Mouse (Mus musculus) forebrain, postnatal 0 days (tissue): ENCODE measurements around the gene Nprl3. TPM values are rescaled to one million over a fixed set of nuclear protein-coding genes. Genes with fewer than 3 reads are reported as not detected.
A peak's percentile ranks its signal among the peaks of the same experiment; 100 is the strongest.

Source experiments
- ATAC-seq: fragments of 200-750 bp; cut with Nextera tagmentation; 2 replicates; pipeline ENCODE4 v1.8.0; 2017; ENCODE audit warnings: mild to moderate bottlenecking, moderate library complexity
- DNase-seq: peaks from one replicate; pipeline ENCODE4 v3.0.0-alpha.2; 2015
- H3K27ac ChIP-seq: fragments of 300-500 bp; sonication (generic); 2 replicates; pipeline ENCODE4 v1.5.1; 2014; ENCODE audit warnings: low read depth, mild to moderate bottlenecking, antibody characterized with exemption, low read length, moderate library complexity, mixed read lengths
- H3K27me3 ChIP-seq: fragments of 300-500 bp; sonication (generic); 2 replicates; pipeline ENCODE4 v1.6.1; 2014; ENCODE audit warnings: mild to moderate bottlenecking, low read length, mixed read lengths; ENCODE audit not compliant: insufficient read depth
- H3K36me3 ChIP-seq: fragments of 300-500 bp; sonication (generic); 2 replicates; pipeline ENCODE4 v1.6.1; 2014; ENCODE audit warnings: mild to moderate bottlenecking, moderate library complexity; ENCODE audit not compliant: insufficient read depth
- H3K4me1 ChIP-seq: fragments of 300-500 bp; sonication (generic); 2 replicates; pipeline ENCODE4 v1.6.1; 2014; ENCODE audit warnings: antibody characterized with exemption; ENCODE audit not compliant: insufficient read depth
- H3K4me2 ChIP-seq: fragments of 300-500 bp; sonication (generic); 2 replicates; pipeline ENCODE4 v1.6.1; 2014; ENCODE audit warnings: low read depth, mild to moderate bottlenecking, moderate library complexity
- H3K4me3 ChIP-seq: fragments of 300-500 bp; sonication (generic); 2 replicates; pipeline ENCODE4 v1.5.1; 2014; ENCODE audit warnings: low read depth, low read length, mixed read lengths
- H3K9ac ChIP-seq: fragments of 300-500 bp; sonication (generic); 2 replicates; pipeline ENCODE4 v1.6.1; 2014; ENCODE audit warnings: mild to moderate bottlenecking
- H3K9me3 ChIP-seq: fragments of 300-500 bp; sonication (generic); 2 replicates; pipeline ENCODE4 v1.6.1; 2016; ENCODE audit warnings: low read length
- CTCF ChIP-seq: sonication (generic); IDR thresholded peaks from 2 replicates; pipeline ENCODE4 v1.5.1; 2016; ENCODE audit warnings: antibody characterized with exemption, control low read depth, low read depth
- WGBS: fragments of 180-500 bp; shearing (Covaris S2); extraction: QIAGEN DNeasy Blood & Tissue Kit; methylation state at CpG from one replicate; pipeline ENCODE4 v1.1.7; 2014; 5-methylcytosine and 5-hydroxymethylcytosine counted together
- polyA plus RNA-seq: library from polyadenylated mRNA; unstranded; fragments of >200 nt; fragmentation: Nextera tagmentation; extraction: Ambion mirVana; gene quantifications from 2 replicates; pipeline ENCODE4 v1.2.1, GENCODE M21; 2015
- total RNA-seq: library from RNA; depleted of rRNA; stranded (reverse); fragments of >200 nt; gene quantifications from 2 replicates; pipeline ENCODE4 v1.2.3, GENCODE M21; 2014

Gene Nprl3
- total and polyA plus RNA-seq, 2 experiments from 2014 or later, result 38.1 to 51.9 TPM

- no peak overlapping the region for H3K4me3 ChIP-seq
- H3K27me3 ChIP-seq, result peaks cover 11% of the 10 kb centered on the region
- DNase-seq, result no peak
- TF ChIP-seq CTCF, result no peak
- no peaks in the 10 kb centered on the region for H3K9me3 ChIP-seq
- no peak overlapping the region for H3K9ac ChIP-seq
- ATAC-seq, result no peak; the same call in 1 of the 2 replicates
- H3K27ac ChIP-seq, result 0 out of 2 replicates have a peak overlapping the region, but pooled peaks have one; percentile 35
- H3K36me3 ChIP-seq, result no peaks in the 10 kb centered on the region
- 47% methylated on average over 6 of the region's 6 CpGs for WGBS
- H3K4me2 ChIP-seq, result no peak overlapping the region
- no peaks in the 10 kb centered on the region for H3K4me1 ChIP-seq
Measured at GRCm38 (mm10) chr11:32218501-32219050, 48.9 kb downstream of the Nprl3 start.

GRCm38 (mm10) chr11:32216851-32217250, 50.7 kb downstream of the Nprl3 start:
- no peak overlapping the region for H3K4me3 ChIP-seq
- H3K4me2 ChIP-seq, result no peak overlapping the region
- H3K9me3 ChIP-seq, result no peaks in the 10 kb centered on the region
- TF ChIP-seq CTCF, result peak; percentile 89
- DNase-seq (peak; percentile 85), ATAC-seq (peak; percentile 70)
- no peak overlapping the region for H3K9ac ChIP-seq
- no peaks in the 10 kb centered on the region for H3K4me1 ChIP-seq
- H3K27me3 ChIP-seq, result peaks cover 3% of the 10 kb centered on the region; the same call in 1 of the 2 replicates
- no peak overlapping the region for H3K27ac ChIP-seq
- H3K36me3 ChIP-seq, result no peaks in the 10 kb centered on the region
- WGBS, result 17% methylated on average over 8 of the region's 8 CpGs

GRCm38 (mm10) chr11:32215372-32216162, 51.9 kb downstream of the Nprl3 start:
- WGBS, result 93% methylated on average over 18 of the region's 18 CpGs
- no peak overlapping the region for H3K4me3 ChIP-seq
- H3K4me1 ChIP-seq, result no peaks in the 10 kb centered on the region
- no peak overlapping the region for H3K27ac ChIP-seq
- ATAC-seq (no peak), DNase-seq (no peak)
- peaks cover 3% of the 10 kb centered on the region; the same call in 1 of the 2 replicates for H3K36me3 ChIP-seq
- TF ChIP-seq CTCF, result no peak
- H3K9me3 ChIP-seq, result no peaks in the 10 kb centered on the region
- H3K4me2 ChIP-seq, result no peak overlapping the region
- H3K9ac ChIP-seq, result no peak overlapping the region
- H3K27me3 ChIP-seq, result no peaks in the 10 kb centered on the region

GRCm38 (mm10) chr11:32210623-32211022, 56.9 kb downstream of the Nprl3 start:
- Histone ChIP-seq H3K27me3 (no peaks in the 10 kb centered on the region), H3K4me2 (no peak overlapping the region), H3K4me1 (no peaks in the 10 kb centered on the region), H3K27ac (no peak overlapping the region), H3K9ac (no peak overlapping the region), H3K36me3 (peaks cover 18% of the 10 kb centered on the region; the same call in 1 of the 2 replicates), H3K9me3 (no peaks in the 10 kb centered on the region), H3K4me3 (no peak overlapping the region)
- no peak for ATAC-seq
- WGBS, result 88% methylated on average over 9 of the region's 9 CpGs
- no peak for TF ChIP-seq CTCF
- DNase-seq, result no peak

- peaks cover 12% of the 10 kb centered on the region; the same call in 1 of the 2 replicates for H3K36me3 ChIP-seq
- H3K4me3 ChIP-seq, result peak within 1 kb of the TSS; percentile 59
- ATAC-seq (peak; percentile 100), DNase-seq (peak; percentile 99)
- peak within 1 kb of the TSS; percentile 78 for H3K4me2 ChIP-seq
- no peaks in the 10 kb centered on the region for H3K9me3 ChIP-seq
- WGBS, result 1% methylated on average over 52 of the region's 52 CpGs
- no peaks in the 10 kb centered on the region for H3K27me3 ChIP-seq
- no peak within 1 kb of the TSS for H3K27ac ChIP-seq
- H3K9ac ChIP-seq, result peak within 1 kb of the TSS; percentile 53; the same call in 1 of the 2 replicates
- H3K4me1 ChIP-seq, result no peaks in the 10 kb centered on the region
- peak; percentile 55 for TF ChIP-seq CTCF
Measured at GRCm38 (mm10) chr11:32205058-32205873, 62.2 kb downstream of the Nprl3 start, which contains the start of gene Snrnp25. TSS of gene Snrnp25 (plus strand) at chr11:32205415.

- Histone ChIP-seq H3K4me2 (no peak overlapping the region), H3K4me1 (no peaks in the 10 kb centered on the region), H3K36me3 (no peaks in the 10 kb centered on the region), H3K9me3 (no peaks in the 10 kb centered on the region), H3K27ac (no peak overlapping the region), H3K4me3 (no peak overlapping the region), H3K27me3 (no peaks in the 10 kb centered on the region), H3K9ac (no peak overlapping the region)
- WGBS, result 82% methylated on average over 11 of the region's 11 CpGs
- no peak for TF ChIP-seq CTCF
- no peak for DNase-seq
- no peak for ATAC-seq
Measured at GRCm38 (mm10) chr11:32201922-32202685, 65.4 kb downstream of the Nprl3 start.
